Mouse (Mus musculus) liver, postnatal 0 days (tissue): Measurements from ENCODE around the gene Marcksl1.

Experiments used
- CTCF ChIP-seq: sonication (generic); IDR thresholded peaks from 2 replicates; pipeline ENCODE4 v1.5.1; 2016; ENCODE audit warnings: antibody characterized with exemption, low read depth
- EP300 ChIP-seq: IDR thresholded peaks from 2 replicates; pipeline ENCODE4 v1.6.1; 2016; ENCODE audit warnings: antibody characterized with exemption, low read depth, mild to moderate bottlenecking

DNA sequence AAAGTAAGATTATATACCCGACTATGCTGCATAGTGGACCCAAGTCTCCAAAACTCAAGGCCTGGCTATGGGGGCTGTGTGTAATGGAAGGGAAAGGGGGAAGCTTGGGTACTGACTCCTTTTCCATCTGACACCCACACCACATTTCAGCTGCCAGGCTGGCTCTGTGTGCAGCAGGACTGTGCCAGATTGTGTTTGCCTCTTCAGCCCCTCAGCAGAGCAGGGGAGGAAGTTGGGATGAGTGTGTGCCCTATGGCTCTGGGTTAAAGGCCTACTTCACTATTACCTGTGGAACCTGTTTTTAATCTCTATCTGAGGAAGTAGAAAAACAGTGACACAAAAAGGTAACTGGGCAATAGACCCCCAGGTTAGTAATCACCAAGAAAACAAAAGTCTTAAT lies 32.3 kb upstream of the Marcksl1 start:
- TF ChIP-seq EP300 (no peak), CTCF (no peak)
